Comparison of ENCODE assay signal across 8 mouse cellular contexts in the genomic region with DNA sequence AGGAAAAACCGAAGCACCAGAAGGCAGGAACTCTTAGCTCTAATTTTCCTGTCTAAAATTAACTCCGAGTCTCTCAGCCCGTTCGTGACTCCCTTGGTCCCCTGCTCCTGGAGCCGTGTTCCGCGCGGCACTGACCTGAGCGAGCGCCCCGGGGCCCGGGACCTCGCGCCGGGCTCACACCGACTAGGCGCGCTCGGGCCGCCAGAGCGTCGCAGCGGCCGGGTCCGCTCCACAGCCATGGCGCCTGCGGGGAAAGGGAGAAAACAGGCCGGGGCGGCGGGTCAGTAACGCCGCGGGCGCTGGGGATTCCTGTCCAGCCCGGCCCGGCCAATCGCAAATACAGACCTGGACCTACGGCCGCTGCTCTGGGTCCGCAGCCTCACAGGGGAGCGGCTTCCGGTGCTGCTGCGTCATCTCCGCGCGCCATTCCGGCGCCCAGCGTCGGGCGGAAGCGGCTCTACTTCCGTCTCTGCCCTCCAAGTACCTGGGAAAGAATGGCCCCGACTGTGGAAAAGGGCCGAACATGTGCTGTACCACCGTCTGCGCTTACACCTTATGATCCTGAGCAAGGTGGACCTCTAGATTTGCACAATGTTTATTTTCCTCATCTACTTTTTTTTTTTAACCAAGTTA. TPM values are rescaled to one million over a fixed set of nuclear protein-coding genes. Genes with fewer than 3 reads are reported as not detected.
DNase-seq lines count a peak whose midpoint lies in the region; ATAC-seq and TF ChIP-seq lines count a peak whose summit lies in the region.

Fbxw2 (minus strand) TSS at position 485 of the 633 bp plus-strand sequence.

- H3K9me3 ChIP-seq in heart, embryonic 10.5 days, result 0 out of 2 replicates have a peak, but pooled peaks cover 4% of the 10 kb centered on the region
- H3K9me3 ChIP-seq in kidney, embryonic 15.5 days (replicated peaks), result 0 out of 2 replicates have a peak, but pooled peaks cover 4% of the 10 kb centered on the region

- WGBS in heart, embryonic 10.5 days, result under 1% methylated on average over 57 of the region's 57 CpGs
- WGBS in kidney, embryonic 15.5 days, result under 1% methylated on average over 57 of the region's 57 CpGs

- H3K27ac ChIP-seq in bone marrow macrophage, adult 2 months (ENCODE audit: insufficient read depth, low read depth, low read length), result peak within 1 kb of the TSS; percentile 51
- H3K27ac ChIP-seq in embryonic fibroblast, embryonic 13.5 days (ENCODE audit: insufficient read depth, low read length), result peak within 1 kb of the TSS; percentile 14; the same call in 1 of the 2 replicates
- peak within 1 kb of the TSS; percentile 92 for H3K27ac ChIP-seq in heart, embryonic 10.5 days
- H3K27ac ChIP-seq in kidney, embryonic 15.5 days, result peak within 1 kb of the TSS; percentile 92

- DNase-seq in A20 (ENCODE audit: low read depth, low spot score) (peak; percentile 94), liver (peak; percentile 92)
- peak; percentile 96 for DNase-seq in heart, embryonic 10.5 days (ENCODE audit: low spot score)
- DNase-seq in spleen, postnatal 4 days (ENCODE audit: low spot score in 2 of 2), result peak; percentile 88 to 94

- peaks cover 14% of the 10 kb centered on the region for H3K36me3 ChIP-seq in heart, embryonic 10.5 days
- peaks cover 22% of the 10 kb centered on the region for H3K36me3 ChIP-seq in kidney, embryonic 15.5 days

- H3K4me1 ChIP-seq in bone marrow macrophage, adult 2 months (ENCODE audit: control insufficient read depth, insufficient read depth, low read length), result peaks cover 19% of the 10 kb centered on the region
- peaks cover 3% of the 10 kb centered on the region; the same call in 1 of the 2 replicates for H3K4me1 ChIP-seq in embryonic fibroblast, embryonic 13.5 days (ENCODE audit: control insufficient read depth, insufficient read depth, low read length)
- H3K4me1 ChIP-seq in heart, embryonic 10.5 days, result peaks cover 11% of the 10 kb centered on the region
- H3K4me1 ChIP-seq in kidney, embryonic 15.5 days, result peaks cover 22% of the 10 kb centered on the region

- peak within 1 kb of the TSS; percentile 96 for H3K9ac ChIP-seq in kidney, embryonic 15.5 days

- peak; percentile 98 for ATAC-seq in kidney, embryonic 15.5 days (replicated peaks; ENCODE audit: low FRiP score)
- ATAC-seq in monocyte, adult 5-6 weeks (replicated peaks; ENCODE audit: insufficient number of reproducible peaks, low FRiP score, low TSS enrichment, poor library complexity, severe bottlenecking), result peak; percentile 92

- no peak for TF ChIP-seq CTCF in bone marrow macrophage, adult 2 months (IDR thresholded peaks at IDR 0.05; ENCODE audit: low read depth, low read length)
- no peak for TF ChIP-seq CTCF in embryonic fibroblast, embryonic 13.5 days (IDR thresholded peaks at IDR 0.05; ENCODE audit: borderline replicate concordance, insufficient read depth, low read length)

- peak within 1 kb of the TSS; percentile 69 for H3K4me3 ChIP-seq in bone marrow macrophage, adult 2 months (ENCODE audit: insufficient read depth, low read length)
- H3K4me3 ChIP-seq in embryonic fibroblast, embryonic 13.5 days (ENCODE audit: insufficient read depth, low read length), result peak within 1 kb of the TSS; percentile 86
- H3K4me3 ChIP-seq in heart, embryonic 10.5 days, result peak within 1 kb of the TSS; percentile 81
- H3K4me3 ChIP-seq in kidney, embryonic 15.5 days (replicated peaks), result peak within 1 kb of the TSS; percentile 85

- H3K27me3 ChIP-seq in heart, embryonic 10.5 days (ENCODE audit: insufficient read depth, poor library complexity, severe bottlenecking), result no peaks in the 10 kb centered on the region
- H3K27me3 ChIP-seq in kidney, embryonic 15.5 days, result no peaks in the 10 kb centered on the region

- peak within 1 kb of the TSS; percentile 89 for H3K4me2 ChIP-seq in kidney, embryonic 15.5 days

- TF ChIP-seq POLR2A in bone marrow macrophage, adult 2 months (IDR thresholded peaks at IDR 0.05; ENCODE audit: borderline replicate concordance, low read depth, low read length), result no peak
- peak; percentile 85 for TF ChIP-seq POLR2A in embryonic fibroblast, embryonic 13.5 days (IDR thresholded peaks at IDR 0.05; ENCODE audit: low read depth, low read length)

RNA-seq across cellular contexts. Expression of gene Fbxw2, which starts in this region (rescaled TPM):
- 53.3 and 56.3 TPM in 2 replicates for polyA plus RNA-seq in bone marrow macrophage, adult 2 months (2012; ENCODE audit: insufficient read depth, insufficient read length, missing spikeins)
- 65.6 and 73.5 TPM in 2 replicates for polyA plus RNA-seq in embryonic fibroblast, embryonic 13.5 days (2011; ENCODE audit: insufficient read length, low read depth, missing spikeins)
- polyA plus RNA-seq in heart, embryonic 10.5 days (2016; fragmentation: Nextera tagmentation; extraction: Ambion mirVana), result 60.1 and 74.5 TPM in 2 replicates
- polyA plus RNA-seq in kidney, embryonic 15.5 days (2015; fragmentation: Nextera tagmentation; extraction: Ambion mirVana), result 79.3 and 82.0 TPM in 2 replicates
- total RNA-seq in monocyte, adult 5-6 weeks (2017), result 116 to 145 TPM (median 118 TPM) in 3 replicates

Comparison
In these comparisons a context has a peak if more than half of its experiments do, and no peak if none do; other contexts are left out.
1. Peak in every context shown above with its lines: DNase-seq, ATAC-seq, H3K4me3 ChIP-seq and H3K27ac ChIP-seq.
2. H3K27ac ChIP-seq: peak in every context shown above with its lines; median percentile 92 in heart, embryonic 10.5 days; 92 in kidney, embryonic 15.5 days; 51 in bone marrow macrophage, adult 2 months; 14 in embryonic fibroblast, embryonic 13.5 days.